Mouse (Mus musculus): Measurements from ENCODE around the gene Lmo1. TPM values are rescaled to one million over a fixed set of nuclear protein-coding genes. Genes with fewer than 3 reads are reported as not detected.

Lmo1 gene
- total RNA-seq, 2 experiments from 2014 or later: 4.1 to 5.1 TPM

GRCm38 (mm10) chr7:109176688-109177087 is 1.7 kb upstream of the Lmo1 start:
- DNase-seq: no peak
- intact Hi-C loops (cut with DNase I; ENCODE audit: low total_unique reads): no loop called here

- no peak for DNase-seq
- intact Hi-C loops (cut with DNase I; ENCODE audit: low total_unique reads): no loop called here
Measured at GRCm38 (mm10) chr7:109175670-109176625, 941 bp upstream of the Lmo1 start.

- DNase-seq: peak; percentile 50
- intact Hi-C loops (cut with DNase I; ENCODE audit: low total_unique reads): loop anchor here (5.0 kb wide), 1 partner anchor 37 kb away; no protein-coding TSS in a partner anchor
Measured at GRCm38 (mm10) chr7:109174337-109174948, 564 bp downstream of the Lmo1 start.

GRCm38 (mm10) chr7:109171874-109172273 is 3.1 kb downstream of the Lmo1 start:
- no peak for DNase-seq
- intact Hi-C loops (cut with DNase I; ENCODE audit: low total_unique reads): loop anchor here (5.0 kb wide), 1 partner anchor 35 kb away; no protein-coding TSS in a partner anchor

GRCm38 (mm10) chr7:109170441-109170820 is 4.6 kb downstream of the Lmo1 start:
- intact Hi-C loops (cut with DNase I; ENCODE audit: low total_unique reads): loop anchor here (5.0 kb wide), 1 partner anchor 33 kb away; no protein-coding TSS in a partner anchor
- peak; percentile 80 for DNase-seq

GRCm38 (mm10) chr7:109169505-109170440 is 5.2 kb downstream of the Lmo1 start:
- intact Hi-C loops (cut with DNase I; ENCODE audit: low total_unique reads): loop anchor here (5.0 kb wide), 1 partner anchor 32 kb away; no protein-coding TSS in a partner anchor
- peak; percentile 34 for DNase-seq

GRCm38 (mm10) chr7:109168716-109169115 is 6.3 kb downstream of the Lmo1 start:
- intact Hi-C loops (cut with DNase I; ENCODE audit: low total_unique reads): no loop called here
- no peak for DNase-seq

GRCm38 (mm10) chr7:109165931-109166585 is 8.9 kb downstream of the Lmo1 start:
- DNase-seq: no peak
- intact Hi-C loops (cut with DNase I; ENCODE audit: low total_unique reads): no loop called here

GRCm38 (mm10) chr7:109154331-109154730 is 20.7 kb downstream of the Lmo1 start:
- DNase-seq: no peak
- intact Hi-C loops (cut with DNase I; ENCODE audit: low total_unique reads): no loop called here

GRCm38 (mm10) chr7:109153538-109153937 is 21.5 kb downstream of the Lmo1 start:
- no peak for DNase-seq

GRCm38 (mm10) chr7:109151088-109151487 is 23.9 kb downstream of the Lmo1 start:
- DNase-seq: peak; percentile 32
- intact Hi-C loops (cut with DNase I; ENCODE audit: low total_unique reads): no loop called here

More at GRCm38 (mm10) chr7:109153538-109153937, 21.5 kb downstream of the Lmo1 start:
- intact Hi-C loops (cut with DNase I; ENCODE audit: low total_unique reads): no loop called here

GRCm38 (mm10) chr7:109145211-109145610 is 29.8 kb downstream of the Lmo1 start:
- no peak for DNase-seq
- intact Hi-C loops (cut with DNase I; ENCODE audit: low total_unique reads): no loop called here

GRCm38 (mm10) chr7:109144705-109145104 is 30.3 kb downstream of the Lmo1 start:
- DNase-seq: no peak
- intact Hi-C loops (cut with DNase I; ENCODE audit: low total_unique reads): no loop called here

GRCm38 (mm10) chr7:109142564-109142963 is 32.4 kb downstream of the Lmo1 start:
- intact Hi-C loops (cut with DNase I; ENCODE audit: low total_unique reads): no loop called here
- no peak for DNase-seq

GRCm38 (mm10) chr7:109141753-109142152 is 33.3 kb downstream of the Lmo1 start:
- intact Hi-C loops (cut with DNase I; ENCODE audit: low total_unique reads): loop anchor here (2.0 kb wide), 1 partner anchor 75 kb away; no protein-coding TSS in a partner anchor
- DNase-seq: no peak

- intact Hi-C loops (cut with DNase I; ENCODE audit: low total_unique reads): loop anchor here (2.0 kb wide), 1 partner anchor 76 kb away; no protein-coding TSS in a partner anchor
- no peak for DNase-seq
Measured at GRCm38 (mm10) chr7:109141054-109141453, 34.0 kb downstream of the Lmo1 start.

GRCm38 (mm10) chr7:109139405-109139804 is 35.6 kb downstream of the Lmo1 start:
- intact Hi-C loops (cut with DNase I; ENCODE audit: low total_unique reads): loop anchor here (5.0 kb wide), 3 partner anchors 33 to 283 kb away; no protein-coding TSS in a partner anchor
- peak; percentile 85 for DNase-seq

- no peak for DNase-seq
- intact Hi-C loops (cut with DNase I; ENCODE audit: low total_unique reads): loop anchor here (5.0 kb wide), 3 partner anchors 35 to 285 kb away; no protein-coding TSS in a partner anchor
Measured at GRCm38 (mm10) chr7:109137441-109137840, 37.6 kb downstream of the Lmo1 start.

GRCm38 (mm10) chr7:109131565-109131964 is 43.4 kb downstream of the Lmo1 start:
- DNase-seq: no peak
- intact Hi-C loops (cut with DNase I; ENCODE audit: low total_unique reads): no loop called here

Measured in gastrocnemius, postnatal 14 days (tissue).